Mouse (Mus musculus) kidney, adult 9 months (tissue): Measurements from ENCODE around the gene Rbm44.

Experiments used
- DNase-seq: peaks from one replicate; pipeline ENCODE4 v3.0.0; 2022

Gene Rbm44

GRCm38 (mm10) chr1:91179533-91180173 lies 34.8 kb downstream of the Rbm44 start, which contains the start of gene Ramp1:
TSS of gene Ramp1 (plus strand) at chr1:91179822.
- no peak for DNase-seq

- DNase-seq: no peak
Measured at GRCm38 (mm10) chr1:91180174-91180565, 35.3 kb downstream of the Rbm44 start.

DNA sequence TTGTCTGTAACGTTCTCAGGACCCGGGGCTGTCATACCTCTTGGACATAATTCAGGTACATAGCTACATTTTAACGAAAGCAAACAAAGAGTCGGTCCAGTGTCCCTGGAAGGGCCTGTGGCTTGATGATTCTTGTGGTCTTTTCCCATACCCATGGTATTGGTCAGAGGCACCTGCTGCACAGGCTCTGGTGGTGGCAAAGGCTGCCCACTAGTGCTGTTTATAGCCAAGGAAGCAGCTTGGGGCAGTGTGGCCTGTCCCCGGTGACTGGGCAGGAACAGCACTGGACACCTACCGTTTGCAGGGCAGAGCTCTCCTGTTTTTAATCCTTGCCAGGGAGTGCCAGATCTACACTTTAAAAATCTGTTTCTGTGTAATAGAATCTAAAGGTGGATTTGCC lies 35.8 kb downstream of the Rbm44 start:
- no peak for DNase-seq

GRCm38 (mm10) chr1:91181261-91181660 lies 36.4 kb downstream of the Rbm44 start:
- DNase-seq: peak; percentile 11

DNA sequence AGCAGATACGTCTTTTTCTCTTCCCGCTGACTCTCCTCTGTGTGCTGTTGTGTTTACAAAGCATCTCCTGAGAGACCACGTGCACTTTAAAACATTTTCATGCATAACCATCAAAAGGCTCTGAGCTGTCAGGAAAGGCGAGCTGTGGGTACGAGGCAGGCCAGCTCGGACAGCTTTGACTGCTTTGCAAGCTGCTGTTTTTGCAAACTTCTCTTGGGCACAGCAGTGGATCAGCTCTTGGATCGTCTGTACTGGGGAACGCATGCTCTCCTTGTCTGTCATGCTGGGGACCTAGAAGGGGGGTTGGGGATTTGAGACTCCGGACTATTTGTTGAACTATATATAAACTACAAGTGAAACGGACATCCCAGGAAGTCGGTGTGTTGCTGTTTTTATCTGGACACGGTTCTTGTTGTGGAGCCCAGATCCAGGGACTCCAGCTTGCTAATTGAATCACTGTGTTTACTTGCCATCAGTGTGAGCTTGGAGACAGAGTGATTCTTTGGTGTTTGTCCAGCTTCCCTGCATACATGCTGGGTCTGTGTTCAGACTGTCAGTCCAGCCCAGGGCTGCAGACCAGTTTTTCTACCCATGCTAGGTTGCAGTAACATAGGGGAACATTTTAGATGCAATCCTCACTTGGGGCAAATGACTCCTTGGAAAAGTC lies 37.0 kb downstream of the Rbm44 start:
- no peak for DNase-seq

DNA sequence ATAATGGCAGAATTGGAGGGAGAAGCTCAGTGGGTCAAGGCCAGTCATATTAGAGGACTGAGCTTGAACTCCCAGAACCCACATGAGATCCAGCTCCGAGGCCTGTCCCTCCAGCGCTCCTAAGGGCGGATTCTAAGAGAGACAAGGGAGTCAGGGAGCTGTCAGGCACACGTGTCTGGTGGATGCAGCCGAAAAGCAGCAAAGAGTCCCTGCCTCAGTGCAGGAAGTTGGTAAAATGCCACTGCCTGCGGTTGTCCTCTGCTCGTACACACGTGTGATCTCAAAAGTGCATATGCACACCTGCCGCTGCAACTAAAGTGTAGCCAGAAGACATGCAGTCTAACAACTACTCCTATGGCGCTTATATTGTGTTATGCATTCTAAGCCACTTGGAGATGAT lies 38.4 kb downstream of the Rbm44 start:
- DNase-seq: no peak

DNA sequence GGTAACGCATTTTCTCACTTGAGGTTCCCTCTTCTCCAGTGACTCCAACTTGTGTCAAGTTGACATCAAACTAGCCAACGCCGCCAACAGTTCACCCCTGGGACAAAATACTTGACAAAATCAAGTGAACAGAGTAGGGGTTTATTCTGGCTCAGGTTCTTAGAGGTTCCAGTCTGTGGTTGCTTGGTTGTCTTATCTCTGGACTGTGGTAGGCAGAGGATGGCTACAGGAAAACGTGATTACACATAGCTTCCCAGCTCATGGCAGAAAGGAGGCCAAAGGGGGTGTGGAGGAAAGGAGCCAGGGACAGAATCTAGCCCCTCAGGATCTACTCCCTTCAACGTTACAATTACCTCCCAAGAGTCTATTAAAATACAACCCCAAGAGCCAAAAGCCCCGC lies 41.8 kb downstream of the Rbm44 start:
- no peak for DNase-seq

- DNase-seq: no peak
Measured at GRCm38 (mm10) chr1:91187315-91187714, 42.4 kb downstream of the Rbm44 start.

GRCm38 (mm10) chr1:91187786-91188640 lies 43.1 kb downstream of the Rbm44 start:
- no peak for DNase-seq

GRCm38 (mm10) chr1:91188851-91189460 lies 44.1 kb downstream of the Rbm44 start:
- DNase-seq: no peak

GRCm38 (mm10) chr1:91192184-91192583 lies 47.3 kb downstream of the Rbm44 start:
- DNase-seq: no peak

- DNase-seq: no peak
Measured at GRCm38 (mm10) chr1:91193242-91193641, 48.4 kb downstream of the Rbm44 start.

- no peak for DNase-seq
Measured at GRCm38 (mm10) chr1:91193680-91194079, 48.8 kb downstream of the Rbm44 start.

DNA sequence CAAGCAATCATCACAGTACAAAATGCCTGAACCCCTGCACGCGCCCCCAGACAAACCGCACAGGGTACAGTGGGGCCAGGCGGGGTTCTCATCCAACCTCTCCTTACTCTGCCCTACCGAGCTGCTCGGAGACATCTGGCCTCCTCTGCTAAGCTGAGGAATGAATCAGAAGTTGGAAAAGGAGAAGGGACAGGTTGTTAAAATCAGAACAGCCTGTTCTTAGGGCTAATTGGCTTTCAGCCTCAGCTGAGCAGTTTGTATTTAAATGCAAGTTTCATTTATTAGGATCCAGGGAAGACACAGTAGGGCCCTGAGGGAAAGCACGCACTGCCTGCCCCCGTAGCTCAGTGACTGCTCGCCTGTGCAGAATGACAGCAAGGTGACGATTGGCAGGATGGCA lies 54.9 kb downstream of the Rbm44 start:
- no peak for DNase-seq

DNA sequence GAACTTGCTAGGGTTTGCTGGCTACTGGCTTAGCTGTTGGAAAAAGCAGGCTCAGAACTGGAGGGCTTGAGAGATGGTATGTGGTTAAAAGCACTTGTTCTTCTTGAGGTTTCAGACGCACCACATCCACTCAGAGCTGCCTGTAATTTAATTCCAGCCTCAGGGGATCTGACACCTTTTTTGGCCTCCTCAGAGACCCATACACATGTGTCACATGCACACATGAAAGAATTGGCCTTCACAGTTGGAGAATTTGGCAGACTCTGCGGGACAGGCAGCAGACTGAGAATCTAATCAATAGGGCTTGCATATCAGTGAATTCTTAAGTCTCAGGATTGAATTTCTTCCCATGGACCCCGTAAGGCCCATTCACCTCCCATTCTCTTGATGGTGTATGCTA lies 56.2 kb downstream of the Rbm44 start:
- no peak for DNase-seq

- no peak for DNase-seq
Measured at GRCm38 (mm10) chr1:91204221-91204765, 59.4 kb downstream of the Rbm44 start.

DNA sequence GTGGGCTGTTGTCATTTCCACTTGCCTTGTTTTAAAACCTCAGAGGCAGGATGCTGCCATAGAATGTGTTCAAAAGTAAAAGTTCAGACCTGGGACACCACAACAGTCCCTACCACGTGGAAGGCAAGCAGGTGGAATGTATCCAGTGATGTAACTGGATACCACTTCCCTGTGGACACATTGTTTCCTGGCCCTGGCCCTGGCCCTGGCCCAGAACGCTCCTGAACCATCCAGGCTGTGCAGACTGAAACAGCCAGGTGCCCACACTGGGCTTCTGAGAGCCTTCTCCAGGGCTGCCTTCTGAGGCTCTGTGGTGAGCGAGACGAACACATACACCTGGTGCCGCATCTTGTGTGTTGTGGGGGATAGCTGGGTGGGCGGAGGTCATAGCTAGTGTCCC lies 60.8 kb downstream of the Rbm44 start:
- no peak for DNase-seq

DNA sequence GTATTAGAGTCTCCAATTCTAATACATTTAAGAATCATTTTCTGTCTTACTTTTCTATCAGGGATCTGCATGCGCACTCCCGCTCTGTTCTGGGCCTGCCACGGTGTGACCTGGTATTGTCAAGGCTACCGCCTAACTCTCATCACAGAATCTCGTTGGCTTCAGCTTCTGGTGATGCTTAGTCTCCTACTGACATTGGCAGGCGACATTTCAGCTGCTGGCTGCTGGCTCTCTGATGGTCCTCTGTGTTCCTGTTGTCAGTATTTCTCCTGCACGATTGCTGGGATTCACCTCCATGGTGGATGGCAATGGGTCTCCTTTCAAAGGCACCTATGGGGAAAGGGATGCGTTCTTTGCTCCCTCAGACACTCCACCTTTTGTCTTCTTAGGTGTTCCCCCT lies 61.4 kb downstream of the Rbm44 start:
- DNase-seq: no peak

DNA sequence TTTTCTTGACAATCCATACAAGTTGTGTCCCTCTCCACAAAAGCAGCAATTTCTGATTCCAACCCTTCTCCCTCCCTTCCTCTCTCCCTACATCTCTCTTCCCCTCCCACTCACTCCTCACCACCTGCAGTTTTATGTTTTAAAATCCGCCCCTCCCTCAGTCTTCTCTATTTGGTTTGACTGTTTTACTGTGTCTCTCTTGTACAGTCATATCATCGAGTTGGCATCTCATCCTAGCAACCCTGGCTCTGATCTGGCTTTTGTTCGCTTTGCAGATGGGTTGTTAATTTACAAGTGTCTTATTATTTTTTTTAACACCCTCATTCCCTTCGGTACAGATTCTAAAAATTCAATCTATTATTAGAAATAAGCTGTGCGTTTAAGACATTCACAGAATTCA lies 62.0 kb downstream of the Rbm44 start:
- DNase-seq: no peak

GRCm38 (mm10) chr1:91207334-91208074 lies 62.6 kb downstream of the Rbm44 start:
- no peak for DNase-seq

DNA sequence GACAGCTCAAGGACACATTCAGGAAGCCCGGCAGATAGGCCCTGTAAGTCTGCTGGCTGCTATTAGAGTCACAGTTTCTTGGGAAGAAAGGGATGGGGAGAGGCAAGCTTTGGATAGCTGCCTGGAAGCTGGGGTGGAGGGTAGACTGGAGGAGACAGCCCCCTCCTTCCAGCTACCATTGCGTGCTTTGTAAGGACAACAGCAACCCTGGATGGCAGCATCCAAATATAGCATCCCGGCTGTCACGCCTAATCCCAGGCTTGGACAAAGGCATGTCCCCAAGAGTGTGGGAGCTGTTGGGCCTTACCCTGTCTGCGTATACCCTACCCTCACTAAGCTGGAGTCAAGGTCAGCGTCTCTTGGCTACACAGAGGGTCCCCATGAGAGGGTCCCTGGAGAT lies 64.5 kb downstream of the Rbm44 start:
- DNase-seq: no peak

- DNase-seq: no peak
Measured at GRCm38 (mm10) chr1:91209785-91210184, 64.9 kb downstream of the Rbm44 start.
